Mouse (Mus musculus) thymus, adult 2 months (tissue): Measurements from ENCODE around the gene Msi2.

Experiments
- CTCF ChIP-seq: fragments of 200-500 bp; IDR thresholded peaks from 2 replicates; pipeline ENCODE4 v1.5.1; 2012; ENCODE audit warnings: mild to moderate bottlenecking, control low read depth, low read length, moderate library complexity, borderline replicate concordance; ENCODE audit not compliant: control insufficient read depth, poor library complexity, insufficient read depth; ENCODE audit errors: extremely low read depth
- POLR2A ChIP-seq: fragments of 200-500 bp; IDR thresholded peaks from 2 replicates; pipeline ENCODE4 v1.6.1; 2012; ENCODE audit warnings: mild to moderate bottlenecking, low read length, control low read depth, moderate library complexity; ENCODE audit not compliant: control insufficient read depth, poor library complexity, insufficient read depth; ENCODE audit errors: extremely low read depth

GRCm38 (mm10) chr11:88721144-88721636, 2.9 kb upstream of the Msi2 start:
- TF ChIP-seq CTCF: no peak
- TF ChIP-seq POLR2A: no peak
